Mouse (Mus musculus): ENCODE measurements around the gene Etfbkmt.

DNA sequence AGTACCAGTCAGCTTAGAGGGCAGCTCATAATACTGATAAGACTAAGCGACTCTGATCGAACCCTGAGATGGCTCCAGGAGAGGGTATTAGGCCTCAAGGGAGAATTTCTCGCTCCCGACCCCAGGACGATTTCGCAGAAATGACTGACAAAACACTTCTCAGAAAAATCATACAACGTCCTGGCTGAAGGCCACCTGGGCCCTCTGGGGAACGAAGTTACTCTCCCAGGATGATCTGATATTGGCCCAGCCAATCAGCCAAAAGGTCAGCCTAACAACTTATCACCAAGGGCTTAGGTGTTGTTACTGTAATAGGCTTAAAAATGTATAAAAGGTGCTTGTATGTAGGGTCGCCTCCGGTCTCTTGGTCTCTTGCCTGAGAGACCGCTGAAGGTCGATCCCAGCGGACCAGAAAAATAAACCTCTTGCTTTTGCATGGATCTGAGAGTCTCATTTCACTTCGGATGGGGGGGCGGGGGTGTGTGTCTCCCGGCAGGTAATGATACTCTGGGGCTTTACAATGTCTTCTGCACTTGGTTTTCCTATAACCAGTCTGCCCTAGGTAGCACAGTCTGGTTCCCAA lies 49.8 kb downstream of the Etfbkmt start:
- TF ChIP-seq POLR2A (IDR thresholded peaks at IDR 0.05; ENCODE audit: insufficient read depth, low read depth, low read length) (no peak), EP300 (IDR thresholded peaks at IDR 0.05; ENCODE audit: insufficient read depth, low read depth, low read length) (no peak)

Measured in heart, adult 2 months (tissue).